Mouse (Mus musculus): ENCODE measurements at regions not wholly inside any gene's neighbourhood (a gene's known extent, or its start where the extent isn't known, plus 50 kb on each side); places are given as distances from the start of the nearest gene placed in this dataset.

GRCm38 (mm10) chr1:110400051-110400450, 417.8 kb downstream of the Cdh7 start:
- peak in 1 of 2 experiments; percentile 56 for DNase-seq (ENCODE audit: low spot score in 2 of 2)

- no peak for DNase-seq (ENCODE audit: low spot score in 2 of 2)
Observed at GRCm38 (mm10) chr1:110447742-110448312, 465.6 kb downstream of the Cdh7 start.

- DNase-seq (ENCODE audit: low spot score in 2 of 2) = no peak
Observed at GRCm38 (mm10) chr1:110483476-110483875, 493.9 kb downstream of the Cdh19 start.

- DNase-seq (ENCODE audit: low spot score in 2 of 2) = no peak
Observed at GRCm38 (mm10) chr1:110489372-110489771, 488.0 kb downstream of the Cdh19 start.

Measured in gastrocnemius, postnatal 4 days (tissue).